Mouse (Mus musculus) spleen, adult 2 months (tissue): Measurements from ENCODE around the gene Rab4a. TPM values are rescaled to one million over a fixed set of nuclear protein-coding genes. Genes with fewer than 3 reads are reported as not detected.

Experiments
- DNase-seq, 2 experiments: peaks; one replicate each; pipeline versions ENCODE4 v3.0.0 to v3.0.0-alpha.2; 2012 to 2021; ENCODE audit warnings: low spot score in 2 of 2, low read depth in 1 of 2
- H3K27ac ChIP-seq: fragments of 200-500 bp; 2 replicates; pipeline ENCODE4 v1.5.1; 2012; ENCODE audit warnings: low read length, inconsistent platforms; ENCODE audit not compliant: insufficient read depth
- H3K27me3 ChIP-seq: fragments of 200-500 bp; 2 replicates; pipeline ENCODE4 v1.6.1; 2012; ENCODE audit warnings: mild to moderate bottlenecking, moderate library complexity, low read length, inconsistent platforms; ENCODE audit not compliant: control insufficient read depth, insufficient read depth
- H3K36me3 ChIP-seq: fragments of 200-500 bp; 2 replicates; pipeline ENCODE4 v1.6.1; 2012; ENCODE audit warnings: mild to moderate bottlenecking, low read length, inconsistent platforms; ENCODE audit not compliant: control insufficient read depth, insufficient read depth
- H3K4me1 ChIP-seq: fragments of 200-500 bp; 2 replicates; pipeline ENCODE4 v1.6.1; 2011; ENCODE audit warnings: inconsistent platforms; ENCODE audit not compliant: control insufficient read depth, insufficient read depth, insufficient read length
- H3K4me3 ChIP-seq: fragments of 200-500 bp; 2 replicates; pipeline ENCODE4 v1.5.1; 2011; ENCODE audit warnings: mild to moderate bottlenecking, inconsistent platforms; ENCODE audit not compliant: insufficient read depth, insufficient read length; ENCODE audit errors: extremely low read depth
- CTCF ChIP-seq: fragments of 200-500 bp; IDR thresholded peaks from 2 replicates; pipeline ENCODE4 v1.5.1; 2011; ENCODE audit warnings: mild to moderate bottlenecking, inconsistent platforms; ENCODE audit not compliant: insufficient read depth, insufficient read length, insufficient replicate concordance; ENCODE audit errors: extremely low read depth
- POLR2A ChIP-seq: fragments of 200-500 bp; IDR thresholded peaks from 2 replicates; pipeline ENCODE4 v1.6.1; 2011; ENCODE audit warnings: low read depth, low read length, inconsistent platforms
- WGBS: fragments of 180-500 bp; shearing (Covaris S2); methylation state at CpG from one replicate; pipeline ENCODE4 v1.1.7; 2018; 5-methylcytosine and 5-hydroxymethylcytosine counted together
- polyA plus RNA-seq: library from polyadenylated mRNA; depleted of rRNA; stranded (reverse); fragments of >200 nt; gene quantifications from 2 replicates; pipeline ENCODE4 v1.2.3, GENCODE M21; 2012

Rab4a gene
- polyA plus RNA-seq, 1 experiment = 4.2 TPM

- 88% methylated on average over 7 of the region's 7 CpGs for WGBS
- no peak for DNase-seq
These were observed 38.6 kb downstream of the Rab4a start for GRCm38 (mm10) chr8:123844341-123844740.

GRCm38 (mm10) chr8:123845114-123845513, 39.3 kb downstream of the Rab4a start:
- Histone ChIP-seq H3K4me1 (no peaks in the 10 kb centered on the region), H3K36me3 (no peaks in the 10 kb centered on the region; the same call in 1 of the 2 replicates), H3K27ac (no peak overlapping the region), H3K4me3 (no peak overlapping the region), H3K27me3 (no peaks in the 10 kb centered on the region)
- TF ChIP-seq CTCF (no peak), POLR2A (no peak)
- DNase-seq = no peak
- 23% methylated on average over 13 of the region's 13 CpGs for WGBS

More at GRCm38 (mm10) chr8:123844341-123844740, 38.6 kb downstream of the Rab4a start:
- no peak overlapping the region for H3K4me3 ChIP-seq
- no peaks in the 10 kb centered on the region for H3K27me3 ChIP-seq
- H3K4me1 ChIP-seq = no peaks in the 10 kb centered on the region
- no peaks in the 10 kb centered on the region; the same call in 1 of the 2 replicates for H3K36me3 ChIP-seq
- TF ChIP-seq CTCF = no peak
- TF ChIP-seq POLR2A = no peak
- H3K27ac ChIP-seq = no peak overlapping the region

GRCm38 (mm10) chr8:123845991-123846390, 40.2 kb downstream of the Rab4a start:
- DNase-seq = no peak
- no peak for TF ChIP-seq CTCF
- TF ChIP-seq POLR2A = no peak
- Histone ChIP-seq H3K27ac (no peak overlapping the region), H3K4me3 (no peak overlapping the region), H3K27me3 (no peaks in the 10 kb centered on the region), H3K4me1 (no peaks in the 10 kb centered on the region), H3K36me3 (no peaks in the 10 kb centered on the region; the same call in 1 of the 2 replicates)
- WGBS = 89% methylated on average over 10 of the region's 10 CpGs

GRCm38 (mm10) chr8:123846509-123846908, 40.7 kb downstream of the Rab4a start:
- no peak for DNase-seq
- no peak overlapping the region for H3K27ac ChIP-seq
- TF ChIP-seq CTCF (no peak), POLR2A (no peak)
- H3K27me3 ChIP-seq = no peaks in the 10 kb centered on the region
- no peaks in the 10 kb centered on the region for H3K4me1 ChIP-seq
- 90% methylated on average over 12 of the region's 12 CpGs for WGBS
- H3K4me3 ChIP-seq = no peak overlapping the region
- H3K36me3 ChIP-seq = no peaks in the 10 kb centered on the region; the same call in 1 of the 2 replicates

- H3K27me3 ChIP-seq = no peaks in the 10 kb centered on the region
- no peaks in the 10 kb centered on the region for H3K36me3 ChIP-seq
- WGBS = 70% methylated on average over 3 of the region's 3 CpGs
- no peak for DNase-seq
- H3K4me3 ChIP-seq = no peak overlapping the region
- no peaks in the 10 kb centered on the region for H3K4me1 ChIP-seq
- H3K27ac ChIP-seq = no peak overlapping the region
- TF ChIP-seq CTCF (no peak), POLR2A (no peak)
These were observed 41.8 kb downstream of the Rab4a start for GRCm38 (mm10) chr8:123847546-123847945.

- Histone ChIP-seq H3K27me3 (no peaks in the 10 kb centered on the region), H3K4me3 (no peak overlapping the region), H3K4me1 (no peaks in the 10 kb centered on the region), H3K27ac (no peak overlapping the region), H3K36me3 (no peaks in the 10 kb centered on the region)
- DNase-seq = no peak
- TF ChIP-seq POLR2A (no peak), CTCF (no peak)
- 92% methylated on average over 4 of the region's 4 CpGs for WGBS
These were observed 43.6 kb downstream of the Rab4a start for GRCm38 (mm10) chr8:123849352-123849751.

- Histone ChIP-seq H3K4me1 (no peaks in the 10 kb centered on the region), H3K36me3 (no peaks in the 10 kb centered on the region), H3K4me3 (no peak overlapping the region), H3K27ac (no peak overlapping the region), H3K27me3 (no peaks in the 10 kb centered on the region)
- TF ChIP-seq CTCF (no peak), POLR2A (no peak)
- WGBS = 84% methylated on average over 5 of the region's 5 CpGs
- DNase-seq = no peak
These were observed 45.8 kb downstream of the Rab4a start for GRCm38 (mm10) chr8:123851590-123851989.

- no peak overlapping the region for H3K4me3 ChIP-seq
- no peak for DNase-seq
- no peak overlapping the region for H3K27ac ChIP-seq
- peaks cover 5% of the 10 kb centered on the region for H3K4me1 ChIP-seq
- 77% methylated on average over 1 of the region's 1 CpGs for WGBS
- H3K27me3 ChIP-seq = no peaks in the 10 kb centered on the region
- TF ChIP-seq POLR2A (no peak), CTCF (no peak)
- no peaks in the 10 kb centered on the region for H3K36me3 ChIP-seq
These were observed 48.5 kb downstream of the Rab4a start for GRCm38 (mm10) chr8:123854252-123854651.
